Mouse (Mus musculus): Measurements from ENCODE around the gene Npff.

DNA sequence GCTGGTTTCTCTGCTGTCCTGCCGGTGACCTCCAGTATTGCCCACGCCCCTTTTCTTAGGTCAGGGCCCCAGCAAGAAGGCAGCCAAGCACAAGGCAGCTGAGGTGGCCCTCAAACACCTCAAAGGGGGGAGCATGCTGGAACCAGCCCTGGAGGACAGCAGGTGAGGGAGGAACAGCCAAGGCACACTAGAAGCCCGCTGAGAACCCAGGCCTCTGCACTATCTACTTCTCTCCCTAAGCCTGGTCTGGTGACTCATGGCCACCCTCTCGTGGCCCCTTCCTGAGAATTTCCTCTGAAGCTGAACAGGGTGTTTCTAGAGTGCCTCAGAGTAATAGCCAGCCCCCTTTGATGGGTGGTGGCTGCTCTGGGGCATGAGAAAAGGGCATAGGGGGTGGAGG lies 4.3 kb downstream of the Npff start:
- TF ChIP-seq POLR2A (IDR thresholded peaks at IDR 0.05; ENCODE audit: low read depth, low read length) = no peak
- TF ChIP-seq CTCF (conservative IDR thresholded peaks at IDR 0.05; ENCODE audit: insufficient read depth, insufficient read length, low read depth, low read length) = no peak

Measured in kidney, adult 2 months (tissue).